Mouse (Mus musculus) spleen, adult 2 months (tissue): ENCODE results near the gene Paxip1. TPM values are rescaled to one million over a fixed set of nuclear protein-coding genes. Genes with fewer than 3 reads are reported as not detected.

Experiments used
- DNase-seq, 2 experiments: peaks; one replicate each; pipeline versions ENCODE4 v3.0.0 to v3.0.0-alpha.2; 2012 to 2021; ENCODE audit warnings: low spot score in 2 of 2, low read depth in 1 of 2
- H3K27ac ChIP-seq: fragments of 200-500 bp; 2 replicates; pipeline ENCODE4 v1.5.1; 2012; ENCODE audit warnings: low read length, inconsistent platforms; ENCODE audit not compliant: insufficient read depth
- H3K27me3 ChIP-seq: fragments of 200-500 bp; 2 replicates; pipeline ENCODE4 v1.6.1; 2012; ENCODE audit warnings: mild to moderate bottlenecking, moderate library complexity, low read length, inconsistent platforms; ENCODE audit not compliant: control insufficient read depth, insufficient read depth
- H3K36me3 ChIP-seq: fragments of 200-500 bp; 2 replicates; pipeline ENCODE4 v1.6.1; 2012; ENCODE audit warnings: mild to moderate bottlenecking, low read length, inconsistent platforms; ENCODE audit not compliant: control insufficient read depth, insufficient read depth
- H3K4me1 ChIP-seq: fragments of 200-500 bp; 2 replicates; pipeline ENCODE4 v1.6.1; 2011; ENCODE audit warnings: inconsistent platforms; ENCODE audit not compliant: control insufficient read depth, insufficient read depth, insufficient read length
- H3K4me3 ChIP-seq: fragments of 200-500 bp; 2 replicates; pipeline ENCODE4 v1.5.1; 2011; ENCODE audit warnings: mild to moderate bottlenecking, inconsistent platforms; ENCODE audit not compliant: insufficient read depth, insufficient read length; ENCODE audit errors: extremely low read depth
- CTCF ChIP-seq: fragments of 200-500 bp; IDR thresholded peaks from 2 replicates; pipeline ENCODE4 v1.5.1; 2011; ENCODE audit warnings: mild to moderate bottlenecking, inconsistent platforms; ENCODE audit not compliant: insufficient read depth, insufficient read length, insufficient replicate concordance; ENCODE audit errors: extremely low read depth
- POLR2A ChIP-seq: fragments of 200-500 bp; IDR thresholded peaks from 2 replicates; pipeline ENCODE4 v1.6.1; 2011; ENCODE audit warnings: low read depth, low read length, inconsistent platforms
- WGBS: fragments of 180-500 bp; shearing (Covaris S2); methylation state at CpG from one replicate; pipeline ENCODE4 v1.1.7; 2018; 5-methylcytosine and 5-hydroxymethylcytosine counted together
- polyA plus RNA-seq: library from polyadenylated mRNA; depleted of rRNA; stranded (reverse); fragments of >200 nt; gene quantifications from 2 replicates; pipeline ENCODE4 v1.2.3, GENCODE M21; 2012; rRNA removed

Paxip1 gene
- polyA plus RNA-seq, 1 experiment = 21.1 TPM

- H3K27ac ChIP-seq = no peak overlapping the region
Measured at GRCm38 (mm10) chr5:27711461-27712192, 79.9 kb downstream of the Paxip1 start.

GRCm38 (mm10) chr5:27708209-27708608 lies 83.3 kb downstream of the Paxip1 start:
- TF ChIP-seq CTCF (no peak), POLR2A (no peak)
- Histone ChIP-seq H3K27me3 (no peaks in the 10 kb centered on the region), H3K36me3 (no peaks in the 10 kb centered on the region), H3K27ac (no peak overlapping the region), H3K4me3 (no peak overlapping the region), H3K4me1 (no peaks in the 10 kb centered on the region)
- WGBS = 11% methylated on average over 6 of the region's 6 CpGs
- no peak for DNase-seq

More at GRCm38 (mm10) chr5:27711461-27712192, 79.9 kb downstream of the Paxip1 start:
- DNase-seq = no peak
- 87% methylated on average over 8 of the region's 8 CpGs for WGBS
- no peaks in the 10 kb centered on the region for H3K36me3 ChIP-seq
- TF ChIP-seq CTCF = no peak
- no peak for TF ChIP-seq POLR2A
- H3K4me1 ChIP-seq = no peaks in the 10 kb centered on the region
- H3K27me3 ChIP-seq = no peaks in the 10 kb centered on the region
- H3K4me3 ChIP-seq = no peak overlapping the region

- H3K27ac ChIP-seq = no peak overlapping the region
- H3K36me3 ChIP-seq = no peaks in the 10 kb centered on the region
- DNase-seq = no peak
- no peaks in the 10 kb centered on the region for H3K27me3 ChIP-seq
- no peaks in the 10 kb centered on the region for H3K4me1 ChIP-seq
- H3K4me3 ChIP-seq = no peak overlapping the region
- no peak for TF ChIP-seq CTCF
- TF ChIP-seq POLR2A = no peak
Measured at GRCm38 (mm10) chr5:27707283-27707682, 84.2 kb downstream of the Paxip1 start.

GRCm38 (mm10) chr5:27706551-27706950 lies 84.9 kb downstream of the Paxip1 start:
- no peaks in the 10 kb centered on the region for H3K27me3 ChIP-seq
- WGBS = 75% methylated on average over 6 of the region's 6 CpGs
- H3K4me3 ChIP-seq = no peak overlapping the region
- H3K27ac ChIP-seq = no peak overlapping the region
- H3K36me3 ChIP-seq = no peaks in the 10 kb centered on the region
- TF ChIP-seq POLR2A = no peak
- TF ChIP-seq CTCF = no peak
- no peak for DNase-seq
- no peaks in the 10 kb centered on the region for H3K4me1 ChIP-seq

GRCm38 (mm10) chr5:27705020-27705419 lies 86.5 kb downstream of the Paxip1 start:
- TF ChIP-seq POLR2A (no peak), CTCF (no peak)
- no peaks in the 10 kb centered on the region for H3K36me3 ChIP-seq
- H3K4me1 ChIP-seq = no peaks in the 10 kb centered on the region
- no peak for DNase-seq
- H3K4me3 ChIP-seq = no peak overlapping the region
- H3K27ac ChIP-seq = no peak overlapping the region
- H3K27me3 ChIP-seq = no peaks in the 10 kb centered on the region

GRCm38 (mm10) chr5:27702482-27702881 lies 89.0 kb downstream of the Paxip1 start:
- no peak for TF ChIP-seq CTCF
- TF ChIP-seq POLR2A = no peak
- no peak overlapping the region for H3K27ac ChIP-seq
- H3K27me3 ChIP-seq = no peaks in the 10 kb centered on the region
- no peaks in the 10 kb centered on the region for H3K36me3 ChIP-seq
- no peaks in the 10 kb centered on the region for H3K4me1 ChIP-seq
- H3K4me3 ChIP-seq = no peak overlapping the region
- 94% methylated on average over 6 of the region's 6 CpGs for WGBS
- DNase-seq = no peak

Other genes with a start within 250 kb of the Paxip1 start
- gene Htr5a, start 50.5 kb upstream of the Paxip1 start, polyA plus RNA-seq = not detected in 2 replicates